Comparison of ENCODE assay signal across 8 mouse cellular contexts in the genomic region with DNA sequence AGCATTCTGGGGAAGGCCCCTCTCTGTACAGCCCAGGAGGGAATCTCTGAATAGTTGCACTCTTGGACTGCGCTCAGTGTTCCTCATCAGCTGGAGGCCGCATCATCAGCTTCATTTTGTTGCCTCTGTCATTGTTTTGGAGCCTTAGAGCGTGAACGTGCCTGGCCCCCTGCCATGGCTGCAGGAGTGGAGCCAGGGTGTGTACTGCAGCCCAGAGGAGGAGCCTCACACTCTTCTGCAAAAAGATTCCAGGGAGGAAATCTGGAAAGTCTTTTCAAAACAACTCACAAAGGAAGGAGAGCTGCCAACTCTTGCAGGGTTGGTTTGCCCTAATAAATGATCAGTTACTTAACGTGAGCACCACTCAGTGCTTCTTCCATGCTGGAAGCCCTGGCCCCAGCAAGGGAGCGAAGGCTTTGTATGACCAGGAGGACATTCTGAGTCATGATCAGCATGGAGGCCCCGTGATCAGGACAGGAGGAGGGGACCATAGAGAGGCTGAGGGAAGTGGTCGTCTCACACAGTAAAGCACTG. TPM values are rescaled to one million over a fixed set of nuclear protein-coding genes. Genes with fewer than 3 reads are reported as not detected.
DNase-seq lines count a peak whose midpoint lies in the region; ATAC-seq and TF ChIP-seq lines count a peak whose summit lies in the region.

No protein-coding gene starts in this region.

- H3K4me2 ChIP-seq in heart, embryonic 11.5 days, result no peak overlapping the region
- H3K4me2 ChIP-seq in kidney, embryonic 14.5 days (replicated peaks; ENCODE audit: low read depth, low read length), result no peak overlapping the region; the same call in 1 of the 2 replicates
- H3K4me2 ChIP-seq in limb, embryonic 14.5 days (replicated peaks; ENCODE audit: low read depth, low read length, severe bottlenecking), result no peak overlapping the region

- no peaks in the 10 kb centered on the region for H3K36me3 ChIP-seq in heart, embryonic 11.5 days (ENCODE audit: control insufficient read depth, insufficient read depth, low read length)
- H3K36me3 ChIP-seq in kidney, embryonic 14.5 days (ENCODE audit: control insufficient read depth, insufficient read depth, low read length), result no peaks in the 10 kb centered on the region
- H3K36me3 ChIP-seq in limb, embryonic 14.5 days (ENCODE audit: control insufficient read depth, insufficient read depth, low read length), result 0 out of 2 replicates have a peak, but pooled peaks cover 5% of the 10 kb centered on the region

- H3K27ac ChIP-seq in heart, embryonic 11.5 days (ENCODE audit: low read depth, low read length), result peak overlapping the region; percentile 31; the same call in 1 of the 2 replicates
- peak overlapping the region; percentile 91 for H3K27ac ChIP-seq in kidney, embryonic 14.5 days (ENCODE audit: low read depth, low read length)
- peak overlapping the region; percentile 90 for H3K27ac ChIP-seq in limb, embryonic 14.5 days (replicated peaks; ENCODE audit: low read depth, low read length)

- no peak for TF ChIP-seq POLR2A in limb, embryonic 14.5 days (IDR thresholded peaks at IDR 0.05; ENCODE audit: borderline replicate concordance, extremely low read depth, insufficient read depth, insufficient read length)

- no peaks in the 10 kb centered on the region for H3K9me3 ChIP-seq in heart, embryonic 11.5 days (replicated peaks; ENCODE audit: control insufficient read depth, low read length)
- H3K9me3 ChIP-seq in kidney, embryonic 14.5 days (ENCODE audit: control insufficient read depth, low read length), result no peaks in the 10 kb centered on the region
- no peaks in the 10 kb centered on the region for H3K9me3 ChIP-seq in limb, embryonic 14.5 days (ENCODE audit: control insufficient read depth, low read length)

- H3K9ac ChIP-seq in heart, embryonic 11.5 days (ENCODE audit: low read depth, low read length), result no peak overlapping the region
- no peak overlapping the region for H3K9ac ChIP-seq in kidney, embryonic 14.5 days (ENCODE audit: low read depth, low read length)
- no peak overlapping the region for H3K9ac ChIP-seq in limb, embryonic 14.5 days (ENCODE audit: low read depth, low read length, severe bottlenecking)

- H3K4me3 ChIP-seq in heart, embryonic 11.5 days (ENCODE audit: low read depth, low read length), result no peak overlapping the region
- H3K4me3 ChIP-seq in kidney, embryonic 14.5 days (ENCODE audit: low read length), result no peak overlapping the region
- no peak overlapping the region for H3K4me3 ChIP-seq in limb, embryonic 14.5 days (replicated peaks; ENCODE audit: low read length)

- DNase-seq in adrenal gland, postnatal 4 days (ENCODE audit: low spot score in 2 of 2), result peak; percentile 24 to 38
- peak; percentile 89 for DNase-seq in fibroblast of lung, adult 2 months (ENCODE audit: low read depth)
- DNase-seq in limb, embryonic 14.5 days (ENCODE audit: low spot score), result peak; percentile 85
- peak; percentile 81 for DNase-seq in ovary, adult 18-20 months (ENCODE audit: low spot score)
- peak; percentile 89 to 93 for DNase-seq in urinary bladder, postnatal 4 days (ENCODE audit: low spot score in 2 of 2)
- DNase-seq in thymus, postnatal 10 days (ENCODE audit: low spot score in 2 of 2), result no peak

- H3K27me3 ChIP-seq in heart, embryonic 11.5 days (ENCODE audit: control insufficient read depth, insufficient read depth, low read length), result no peaks in the 10 kb centered on the region
- H3K27me3 ChIP-seq in kidney, embryonic 14.5 days (ENCODE audit: control insufficient read depth, insufficient read depth, low read length), result no peaks in the 10 kb centered on the region
- H3K27me3 ChIP-seq in limb, embryonic 14.5 days (ENCODE audit: control insufficient read depth, insufficient read depth, low read length), result no peaks in the 10 kb centered on the region

- peak; percentile 53 for ATAC-seq in heart, embryonic 11.5 days (replicated peaks; ENCODE audit: insufficient number of reproducible peaks, low FRiP score, low TSS enrichment)
- ATAC-seq in kidney, embryonic 14.5 days (ENCODE audit: low FRiP score, low TSS enrichment), result peak; percentile 91
- peak; percentile 88 for ATAC-seq in limb, embryonic 14.5 days (ENCODE audit: low FRiP score, low read depth)

- 50% methylated on average over 8 of the region's 8 CpGs for WGBS in heart, embryonic 11.5 days (ENCODE audit: insufficient replicate concordance)
- WGBS in kidney, embryonic 14.5 days, result 43% methylated on average over 8 of the region's 8 CpGs
- WGBS in limb, embryonic 14.5 days, result 50% methylated on average over 8 of the region's 8 CpGs

- no peaks in the 10 kb centered on the region for H3K4me1 ChIP-seq in heart, embryonic 11.5 days (ENCODE audit: control insufficient read depth, insufficient read depth, low read length)
- H3K4me1 ChIP-seq in kidney, embryonic 14.5 days (ENCODE audit: control insufficient read depth, insufficient read depth, low read length), result 0 out of 2 replicates have a peak, but pooled peaks cover 7% of the 10 kb centered on the region
- H3K4me1 ChIP-seq in limb, embryonic 14.5 days (ENCODE audit: control insufficient read depth, insufficient read depth, low read length), result peaks cover 3% of the 10 kb centered on the region

RNA-seq across cellular contexts. Expression of gene Ralbp1, which starts 30.6 kb away (rescaled TPM):
- total RNA-seq in adrenal gland, postnatal 4 days (2021), result 10 to 100 TPM; 39.7 to 46.0 TPM
- polyA plus RNA-seq in heart, embryonic 11.5 days (2014; fragmentation: Nextera tagmentation; extraction: Ambion mirVana), result 46.9 and 47.5 TPM in 2 replicates
- 61.3 and 76.6 TPM in 2 replicates for polyA plus RNA-seq in kidney, embryonic 14.5 days (2014; fragmentation: Nextera tagmentation; extraction: Ambion mirVana)
- 39.9 and 44.2 TPM in 2 replicates for polyA plus RNA-seq in limb, embryonic 14.5 days (2012; rRNA removed)
- polyA plus RNA-seq in limb, embryonic 14.5 days (2014; fragmentation: Nextera tagmentation; extraction: Ambion mirVana), result 132 and 137 TPM in 2 replicates

RNA-seq across cellular contexts. Expression of gene Twsg1, which starts 34.8 kb away (rescaled TPM):
- total RNA-seq in adrenal gland, postnatal 4 days (2021), result 100 to 1,000 TPM; 114 to 117 TPM
- 86.8 and 93.6 TPM in 2 replicates for polyA plus RNA-seq in heart, embryonic 11.5 days (2014; fragmentation: Nextera tagmentation; extraction: Ambion mirVana)
- polyA plus RNA-seq in kidney, embryonic 14.5 days (2014; fragmentation: Nextera tagmentation; extraction: Ambion mirVana), result 84.6 and 146 TPM in 2 replicates
- 91.8 and 103 TPM in 2 replicates for polyA plus RNA-seq in limb, embryonic 14.5 days (2012; rRNA removed)
- 158 and 175 TPM in 2 replicates for polyA plus RNA-seq in limb, embryonic 14.5 days (2014; fragmentation: Nextera tagmentation; extraction: Ambion mirVana)

Comparison
In these comparisons a context has a peak if more than half of its experiments do, and no peak if none do; other contexts are left out.
1. DNase-seq: peak in adrenal gland, postnatal 4 days (2 of 2), fibroblast of lung, adult 2 months (single experiment), limb, embryonic 14.5 days (single experiment), ovary, adult 18-20 months (single experiment) and urinary bladder, postnatal 4 days (2 of 2); none in thymus, postnatal 10 days (0 of 2).
2. H3K27ac ChIP-seq: peak in every context shown above with its lines; median percentile 91 in kidney, embryonic 14.5 days; 90 in limb, embryonic 14.5 days; 31 in heart, embryonic 11.5 days.
3. Peak in every context shown above with its lines, with median percentiles within 50 percentile points of each other: ATAC-seq.